Mouse (Mus musculus): ENCODE results near the gene Vapa.

Vapa gene

GRCm38 (mm10) chr17:65649175-65649493 lies 35.8 kb upstream of the Vapa start:
- Histone ChIP-seq H3K27me3 (ENCODE audit: insufficient read depth, low read length) (no peaks in the 10 kb centered on the region), H3K36me3 (ENCODE audit: insufficient read depth, low read length) (0 out of 2 replicates have a peak, but pooled peaks cover 7% of the 10 kb centered on the region), H3K9me3 (ENCODE audit: low read length) (no peaks in the 10 kb centered on the region), H3K4me1 (replicated peaks; ENCODE audit: low read depth, low read length) (peaks cover 55% of the 10 kb centered on the region), H3K4me3 (replicated peaks; ENCODE audit: low read length) (no peak overlapping the region)
- TF ChIP-seq NANOG (IDR thresholded peaks at IDR 0.05; ENCODE audit: borderline replicate concordance, low read length): no peak
- no peak for TF ChIP-seq CTCF (conservative IDR thresholded peaks at IDR 0.05; ENCODE audit: low read length)
- TF ChIP-seq POU5F1 (IDR thresholded peaks at IDR 0.05; ENCODE audit: borderline replicate concordance, low read length): no peak

- no peaks in the 10 kb centered on the region for H3K27me3 ChIP-seq (ENCODE audit: insufficient read depth, low read length)
- TF ChIP-seq NANOG (IDR thresholded peaks at IDR 0.05; ENCODE audit: borderline replicate concordance, low read length) (no peak), POU5F1 (IDR thresholded peaks at IDR 0.05; ENCODE audit: borderline replicate concordance, low read length) (no peak), CTCF (conservative IDR thresholded peaks at IDR 0.05; ENCODE audit: low read length) (no peak)
- no peaks in the 10 kb centered on the region for H3K9me3 ChIP-seq (ENCODE audit: low read length)
- 0 out of 2 replicates have a peak overlapping the region, but pooled peaks have one; percentile 10 for H3K4me3 ChIP-seq (replicated peaks; ENCODE audit: low read length)
- H3K4me1 ChIP-seq (replicated peaks; ENCODE audit: low read depth, low read length): peaks cover 58% of the 10 kb centered on the region
- H3K36me3 ChIP-seq (ENCODE audit: insufficient read depth, low read length): 0 out of 2 replicates have a peak, but pooled peaks cover 7% of the 10 kb centered on the region
Measured at GRCm38 (mm10) chr17:65648371-65649174, 35.2 kb upstream of the Vapa start.

GRCm38 (mm10) chr17:65647961-65648360 lies 34.6 kb upstream of the Vapa start:
- Histone ChIP-seq H3K4me3 (replicated peaks; ENCODE audit: low read length) (no peak overlapping the region), H3K4me1 (replicated peaks; ENCODE audit: low read depth, low read length) (peaks cover 64% of the 10 kb centered on the region), H3K9me3 (ENCODE audit: low read length) (no peaks in the 10 kb centered on the region), H3K36me3 (ENCODE audit: insufficient read depth, low read length) (0 out of 2 replicates have a peak, but pooled peaks cover 4% of the 10 kb centered on the region), H3K27me3 (ENCODE audit: insufficient read depth, low read length) (no peaks in the 10 kb centered on the region)
- no peak for TF ChIP-seq NANOG (IDR thresholded peaks at IDR 0.05; ENCODE audit: borderline replicate concordance, low read length)
- no peak for TF ChIP-seq POU5F1 (IDR thresholded peaks at IDR 0.05; ENCODE audit: borderline replicate concordance, low read length)
- no peak for TF ChIP-seq CTCF (conservative IDR thresholded peaks at IDR 0.05; ENCODE audit: low read length)

GRCm38 (mm10) chr17:65647226-65647625 lies 33.9 kb upstream of the Vapa start:
- TF ChIP-seq POU5F1 (IDR thresholded peaks at IDR 0.05; ENCODE audit: borderline replicate concordance, low read length) (no peak), CTCF (conservative IDR thresholded peaks at IDR 0.05; ENCODE audit: low read length) (no peak), NANOG (IDR thresholded peaks at IDR 0.05; ENCODE audit: borderline replicate concordance, low read length) (no peak)
- Histone ChIP-seq H3K4me3 (replicated peaks; ENCODE audit: low read length) (no peak overlapping the region), H3K36me3 (ENCODE audit: insufficient read depth, low read length) (no peaks in the 10 kb centered on the region), H3K9me3 (ENCODE audit: low read length) (no peaks in the 10 kb centered on the region), H3K27me3 (ENCODE audit: insufficient read depth, low read length) (no peaks in the 10 kb centered on the region), H3K4me1 (replicated peaks; ENCODE audit: low read depth, low read length) (peaks cover 69% of the 10 kb centered on the region)

GRCm38 (mm10) chr17:65643579-65643978 lies 30.2 kb upstream of the Vapa start:
- Histone ChIP-seq H3K4me1 (replicated peaks; ENCODE audit: low read depth, low read length) (peaks cover 38% of the 10 kb centered on the region), H3K4me3 (replicated peaks; ENCODE audit: low read length) (no peak overlapping the region), H3K9me3 (ENCODE audit: low read length) (no peaks in the 10 kb centered on the region), H3K36me3 (ENCODE audit: insufficient read depth, low read length) (no peaks in the 10 kb centered on the region), H3K27me3 (ENCODE audit: insufficient read depth, low read length) (no peaks in the 10 kb centered on the region)
- TF ChIP-seq NANOG (IDR thresholded peaks at IDR 0.05; ENCODE audit: borderline replicate concordance, low read length) (no peak), CTCF (conservative IDR thresholded peaks at IDR 0.05; ENCODE audit: low read length) (no peak), POU5F1 (IDR thresholded peaks at IDR 0.05; ENCODE audit: borderline replicate concordance, low read length) (no peak)

- H3K4me1 ChIP-seq (replicated peaks; ENCODE audit: low read depth, low read length): peaks cover 33% of the 10 kb centered on the region
- H3K9me3 ChIP-seq (ENCODE audit: low read length): no peaks in the 10 kb centered on the region
- TF ChIP-seq CTCF (conservative IDR thresholded peaks at IDR 0.05; ENCODE audit: low read length) (no peak), NANOG (IDR thresholded peaks at IDR 0.05; ENCODE audit: borderline replicate concordance, low read length) (no peak), POU5F1 (IDR thresholded peaks at IDR 0.05; ENCODE audit: borderline replicate concordance, low read length) (no peak)
- no peaks in the 10 kb centered on the region for H3K36me3 ChIP-seq (ENCODE audit: insufficient read depth, low read length)
- H3K4me3 ChIP-seq (replicated peaks; ENCODE audit: low read length): no peak overlapping the region
- no peaks in the 10 kb centered on the region for H3K27me3 ChIP-seq (ENCODE audit: insufficient read depth, low read length)
Measured at GRCm38 (mm10) chr17:65643051-65643521, 29.7 kb upstream of the Vapa start.

GRCm38 (mm10) chr17:65642578-65642991 lies 29.2 kb upstream of the Vapa start:
- H3K36me3 ChIP-seq (ENCODE audit: insufficient read depth, low read length): no peaks in the 10 kb centered on the region
- H3K9me3 ChIP-seq (ENCODE audit: low read length): no peaks in the 10 kb centered on the region
- H3K4me3 ChIP-seq (replicated peaks; ENCODE audit: low read length): no peak overlapping the region
- peaks cover 28% of the 10 kb centered on the region for H3K4me1 ChIP-seq (replicated peaks; ENCODE audit: low read depth, low read length)
- TF ChIP-seq CTCF (conservative IDR thresholded peaks at IDR 0.05; ENCODE audit: low read length) (no peak), NANOG (IDR thresholded peaks at IDR 0.05; ENCODE audit: borderline replicate concordance, low read length) (no peak), POU5F1 (IDR thresholded peaks at IDR 0.05; ENCODE audit: borderline replicate concordance, low read length) (no peak)
- no peaks in the 10 kb centered on the region for H3K27me3 ChIP-seq (ENCODE audit: insufficient read depth, low read length)

GRCm38 (mm10) chr17:65641734-65642218 lies 28.4 kb upstream of the Vapa start, which contains the start of gene Txndc2:
Txndc2 (minus strand) TSS chr17:65642168.
- no peaks in the 10 kb centered on the region for H3K36me3 ChIP-seq (ENCODE audit: insufficient read depth, low read length)
- no peaks in the 10 kb centered on the region for H3K27me3 ChIP-seq (ENCODE audit: insufficient read depth, low read length)
- peaks cover 20% of the 10 kb centered on the region for H3K4me1 ChIP-seq (replicated peaks; ENCODE audit: low read depth, low read length)
- H3K4me3 ChIP-seq (replicated peaks; ENCODE audit: low read length): no peak within 1 kb of the TSS
- TF ChIP-seq CTCF (conservative IDR thresholded peaks at IDR 0.05; ENCODE audit: low read length) (no peak), NANOG (IDR thresholded peaks at IDR 0.05; ENCODE audit: borderline replicate concordance, low read length) (no peak), POU5F1 (IDR thresholded peaks at IDR 0.05; ENCODE audit: borderline replicate concordance, low read length) (no peak)
- H3K9me3 ChIP-seq (ENCODE audit: low read length): no peaks in the 10 kb centered on the region
